Mouse (Mus musculus) small intestine, adult 2 months (tissue): ENCODE results near the gene a. TPM values are rescaled to one million over a fixed set of nuclear protein-coding genes. Genes with fewer than 3 reads are reported as not detected.
"Not testable (repeated sequence)": the region's sequence is repeated elsewhere in the genome, so short reads cannot be mapped to it uniquely, and the experiment has no call there.

Experiments used
- H3K27ac ChIP-seq: fragments of 200-500 bp; 2 replicates; pipeline ENCODE4 v1.5.1; 2012; ENCODE audit warnings: low read depth, low read length, control low read depth, inconsistent platforms; ENCODE audit not compliant: insufficient read depth
- H3K27me3 ChIP-seq: fragments of 200-500 bp; 2 replicates; pipeline ENCODE4 v1.6.1; 2012; ENCODE audit warnings: mild to moderate bottlenecking, moderate library complexity, low read length, inconsistent platforms; ENCODE audit not compliant: control insufficient read depth, insufficient read depth
- H3K36me3 ChIP-seq: fragments of 200-500 bp; 2 replicates; pipeline ENCODE4 v1.6.1; 2012; ENCODE audit warnings: mild to moderate bottlenecking, low read length, control low read depth, inconsistent platforms; ENCODE audit not compliant: control insufficient read depth, insufficient read depth
- H3K4me1 ChIP-seq: fragments of 200-500 bp; 2 replicates; pipeline ENCODE4 v1.6.1; 2012; ENCODE audit warnings: low read length, inconsistent platforms, mixed read lengths; ENCODE audit not compliant: control insufficient read depth, insufficient read depth, insufficient read length
- H3K4me3 ChIP-seq: fragments of 200-500 bp; 2 replicates; pipeline ENCODE4 v1.5.1; 2012; ENCODE audit warnings: low read depth, mild to moderate bottlenecking, control low read depth, inconsistent platforms, low read length, moderate library complexity
- CTCF ChIP-seq: fragments of 200-500 bp; IDR thresholded peaks from 2 replicates; pipeline ENCODE4 v1.5.1; 2012; ENCODE audit warnings: low read depth, mild to moderate bottlenecking, control low read depth, inconsistent platforms, low read length, moderate library complexity, mixed read lengths; ENCODE audit not compliant: insufficient replicate concordance, insufficient read length; ENCODE audit errors: extremely low read depth
- POLR2A ChIP-seq: fragments of 200-500 bp; IDR thresholded peaks from 2 replicates; pipeline ENCODE4 v1.6.1; 2012; ENCODE audit warnings: low read depth, mild to moderate bottlenecking, control low read depth, inconsistent platforms, low read length, moderate library complexity
- WGBS: fragments of 180-500 bp; shearing (Covaris S2); methylation state at CpG from one replicate; pipeline ENCODE4 v1.1.7; 2018; 5-methylcytosine and 5-hydroxymethylcytosine counted together
- polyA plus RNA-seq: library from polyadenylated mRNA; depleted of rRNA; stranded (reverse); fragments of >200 nt; gene quantifications from 2 replicates; pipeline ENCODE4 v1.2.3, GENCODE M21; 2012

a gene
- polyA plus RNA-seq, 1 experiment: 1.2 TPM

GRCm38 (mm10) chr2:155045075-155045474 lies 253.9 kb downstream of the a start:
- 94% methylated on average over 3 of the region's 3 CpGs for WGBS
- H3K27me3 ChIP-seq: no peaks in the 10 kb centered on the region
- H3K4me3 ChIP-seq: no peak overlapping the region
- H3K4me1 ChIP-seq: peaks cover 5% of the 10 kb centered on the region; the same call in 1 of the 2 replicates
- H3K27ac ChIP-seq: no peak overlapping the region
- TF ChIP-seq CTCF: no peak
- TF ChIP-seq POLR2A: no peak
- H3K36me3 ChIP-seq: no peaks in the 10 kb centered on the region

- Histone ChIP-seq H3K27me3 (no peaks in the 10 kb centered on the region), H3K27ac (no peak overlapping the region), H3K36me3 (no peaks in the 10 kb centered on the region), H3K4me1 (peaks cover 9% of the 10 kb centered on the region), H3K4me3 (no peak overlapping the region)
- 91% methylated on average over 2 of the region's 2 CpGs for WGBS
- TF ChIP-seq POLR2A (no peak), CTCF (no peak)
Measured at GRCm38 (mm10) chr2:155046803-155047202, 255.6 kb downstream of the a start.

- Histone ChIP-seq H3K36me3 (no peaks in the 10 kb centered on the region), H3K27me3 (no peaks in the 10 kb centered on the region), H3K27ac (0 out of 2 replicates have a peak overlapping the region, but pooled peaks have one; percentile 8), H3K4me1 (peaks cover 14% of the 10 kb centered on the region), H3K4me3 (peak overlapping the region; percentile 29; the same call in 1 of the 2 replicates)
- 86% methylated on average over 7 of the region's 7 CpGs for WGBS
- TF ChIP-seq CTCF: no peak
- no peak for TF ChIP-seq POLR2A
Measured at GRCm38 (mm10) chr2:155047452-155048178, 256.4 kb downstream of the a start.

DNA sequence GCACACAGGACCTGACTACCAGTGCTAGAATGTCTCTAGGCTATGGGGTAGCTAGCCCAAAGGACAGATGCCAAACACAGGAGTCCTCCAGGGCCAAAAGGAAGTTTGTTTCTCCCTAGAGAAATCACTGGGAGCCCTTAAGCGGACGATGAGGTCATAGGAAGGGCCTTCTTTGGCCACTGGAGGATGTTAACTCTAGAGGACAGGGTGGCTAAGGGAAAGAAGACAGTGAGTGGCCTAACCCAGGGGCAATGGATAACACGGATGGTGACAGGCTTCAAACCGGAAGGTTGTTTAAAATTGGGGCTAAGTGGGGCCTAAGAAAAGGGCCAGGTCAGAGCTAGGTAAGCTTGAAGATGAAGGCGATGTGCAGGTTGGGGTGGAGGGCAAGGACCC lies 258.9 kb downstream of the a start:
- Histone ChIP-seq H3K27me3 (no peaks in the 10 kb centered on the region), H3K4me1 (peaks cover 11% of the 10 kb centered on the region), H3K4me3 (peak overlapping the region; percentile 91), H3K27ac (peak overlapping the region; percentile 81), H3K36me3 (no peaks in the 10 kb centered on the region)
- WGBS: 31% methylated on average over 5 of the region's 5 CpGs
- TF ChIP-seq POLR2A (no peak), CTCF (no peak)

DNA sequence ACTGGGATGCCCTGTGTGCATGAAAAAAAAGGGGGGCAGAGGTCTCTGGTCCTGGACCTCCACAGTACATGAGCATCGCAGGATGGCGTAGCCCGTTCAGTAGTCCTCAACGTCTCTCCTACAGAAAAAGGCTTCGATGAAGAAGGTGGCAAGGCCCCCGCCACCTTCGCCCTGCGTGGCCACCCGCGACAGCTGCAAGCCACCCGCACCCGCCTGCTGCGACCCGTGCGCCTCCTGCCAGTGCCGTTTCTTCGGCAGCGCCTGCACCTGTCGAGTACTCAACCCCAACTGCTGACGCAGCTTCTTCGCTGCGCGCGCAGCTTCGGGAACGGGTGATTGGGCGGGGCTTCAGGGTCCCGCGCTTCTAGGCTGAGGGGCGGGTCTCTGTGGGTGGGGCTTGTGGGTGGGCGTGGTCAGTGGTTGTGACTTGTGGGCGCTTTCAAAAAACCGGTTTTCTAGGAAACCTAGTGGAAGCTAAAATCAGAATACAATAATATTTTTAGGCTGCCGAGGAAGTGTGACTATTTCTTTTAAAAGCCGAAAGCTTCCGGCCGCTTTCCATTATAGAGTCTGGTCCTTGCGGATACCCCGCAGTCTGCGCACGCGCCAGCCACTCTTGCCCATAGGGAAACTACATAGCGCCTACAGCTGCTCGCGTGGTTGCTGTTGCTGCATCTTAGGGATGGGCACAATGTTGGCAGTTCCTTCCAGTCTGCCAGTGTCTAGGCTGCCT lies 259.5 kb downstream of the a start:
- Histone ChIP-seq H3K36me3 (no peaks in the 10 kb centered on the region), H3K27ac (peak overlapping the region; percentile 81), H3K4me3 (peak overlapping the region; percentile 91), H3K27me3 (no peaks in the 10 kb centered on the region), H3K4me1 (peaks cover 16% of the 10 kb centered on the region)
- TF ChIP-seq POLR2A: peak; percentile 95
- TF ChIP-seq CTCF: no peak
- under 1% methylated on average over 45 of the region's 45 CpGs for WGBS

DNA sequence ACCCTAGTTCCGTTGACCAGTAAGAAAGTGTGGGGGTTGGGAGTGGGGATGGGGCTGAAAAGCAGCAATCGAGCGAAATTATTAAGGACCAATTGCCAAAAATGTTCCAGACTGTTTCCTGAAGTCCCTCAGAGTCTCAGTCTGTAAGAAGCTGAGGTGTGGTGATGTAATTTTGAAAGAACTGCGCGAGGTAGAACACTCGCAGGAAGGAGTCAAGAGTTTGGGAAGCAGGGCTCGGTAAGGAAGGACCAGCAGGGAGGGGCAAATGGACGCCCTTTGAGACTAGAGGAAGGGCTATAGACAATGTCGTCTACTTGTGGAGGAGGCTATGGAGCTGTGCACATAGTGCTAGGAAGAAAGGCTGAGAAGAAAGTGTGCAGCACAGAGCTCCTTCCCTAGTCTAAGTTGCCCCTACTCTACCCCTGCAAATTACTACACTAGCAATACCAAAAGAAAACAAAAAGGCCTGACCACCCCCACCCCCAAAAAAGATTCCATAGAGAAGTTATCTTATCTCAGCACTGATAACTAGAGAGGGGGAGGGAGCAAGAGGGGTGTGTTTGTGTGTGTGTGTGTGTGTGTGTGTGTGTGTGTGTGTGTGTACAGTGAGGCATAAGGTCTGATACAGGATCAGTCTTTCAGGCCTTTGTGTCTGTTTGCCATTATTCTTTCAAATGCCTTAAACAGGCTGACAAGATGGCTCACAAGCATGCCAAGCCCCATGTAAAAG lies 260.6 kb downstream of the a start:
- WGBS: 10% methylated on average over 9 of the region's 9 CpGs
- no peaks in the 10 kb centered on the region for H3K36me3 ChIP-seq
- no peak overlapping the region for H3K4me3 ChIP-seq
- peak overlapping the region; percentile 48 for H3K27ac ChIP-seq
- H3K4me1 ChIP-seq: peaks cover 26% of the 10 kb centered on the region
- TF ChIP-seq POLR2A (no peak), CTCF (no peak)
- H3K27me3 ChIP-seq: no peaks in the 10 kb centered on the region

DNA sequence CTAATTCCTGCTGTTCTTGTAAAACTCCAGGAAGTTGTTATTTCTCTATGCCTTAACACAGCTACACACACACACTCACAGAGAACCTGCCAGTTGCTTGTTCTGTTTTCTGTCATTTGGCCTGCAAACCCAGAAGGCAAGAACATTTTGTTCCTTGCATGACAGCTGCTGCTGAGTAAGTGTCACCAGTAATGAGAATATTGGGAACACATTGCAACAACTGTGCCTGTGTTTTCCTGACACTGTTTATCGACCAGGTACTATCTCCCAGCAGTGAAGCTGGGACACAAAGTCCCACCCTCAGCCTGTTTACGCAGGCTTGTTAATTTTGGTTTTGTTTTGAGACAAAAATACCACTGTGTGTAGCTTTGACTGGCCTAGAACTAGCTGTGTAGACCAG lies 261.5 kb downstream of the a start:
- no peaks in the 10 kb centered on the region for H3K27me3 ChIP-seq
- H3K4me1 ChIP-seq: peaks cover 30% of the 10 kb centered on the region
- no peak for TF ChIP-seq POLR2A
- TF ChIP-seq CTCF: no peak
- H3K36me3 ChIP-seq: no peaks in the 10 kb centered on the region
- 52% methylated on average over 2 of the region's 2 CpGs for WGBS
- H3K4me3 ChIP-seq: no peak overlapping the region
- H3K27ac ChIP-seq: 0 out of 2 replicates have a peak overlapping the region, but pooled peaks have one; percentile 10

- WGBS: 95% methylated on average over 8 of the region's 8 CpGs
- peaks cover 30% of the 10 kb centered on the region for H3K4me1 ChIP-seq
- not testable (repeated sequence) for H3K27ac ChIP-seq, H3K27me3 ChIP-seq, H3K4me3 ChIP-seq, H3K36me3 ChIP-seq
Measured at GRCm38 (mm10) chr2:155053512-155053911, 262.3 kb downstream of the a start.
